Mouse (Mus musculus) urinary bladder, postnatal 14 days (tissue): ENCODE results near the gene Nup210l.
A peak's percentile ranks its signal among the peaks of the same experiment; 100 is the strongest.

ENCODE experiments used
- DNase-seq: peaks from one replicate; pipeline ENCODE4 v3.0.0; 2021; ENCODE audit warnings: low spot score

Gene Nup210l

GRCm38 (mm10) chr3:90161541-90161940, 57.6 kb downstream of the Nup210l start:
- no peak for DNase-seq

DNA sequence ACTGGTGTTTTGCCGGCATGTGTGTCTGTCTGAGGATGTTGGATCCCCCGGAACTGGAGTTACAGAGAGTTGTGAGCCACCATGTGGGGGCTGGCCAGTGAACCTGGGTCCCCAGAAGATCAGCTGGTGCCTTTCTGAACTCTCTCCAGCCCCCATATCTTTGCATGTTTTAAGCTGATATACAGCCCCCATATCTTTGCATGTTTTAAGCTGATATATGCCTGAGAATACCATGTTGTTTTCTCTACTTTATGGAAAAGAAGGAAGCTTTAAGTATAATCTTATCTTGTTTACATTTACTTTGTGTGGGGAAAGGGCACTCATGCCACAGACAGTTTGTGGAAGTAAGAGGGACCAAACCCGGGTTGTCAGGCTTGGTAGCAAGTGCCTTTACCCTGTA, 75.6 kb downstream of the Nup210l start:
- no peak for DNase-seq

DNA sequence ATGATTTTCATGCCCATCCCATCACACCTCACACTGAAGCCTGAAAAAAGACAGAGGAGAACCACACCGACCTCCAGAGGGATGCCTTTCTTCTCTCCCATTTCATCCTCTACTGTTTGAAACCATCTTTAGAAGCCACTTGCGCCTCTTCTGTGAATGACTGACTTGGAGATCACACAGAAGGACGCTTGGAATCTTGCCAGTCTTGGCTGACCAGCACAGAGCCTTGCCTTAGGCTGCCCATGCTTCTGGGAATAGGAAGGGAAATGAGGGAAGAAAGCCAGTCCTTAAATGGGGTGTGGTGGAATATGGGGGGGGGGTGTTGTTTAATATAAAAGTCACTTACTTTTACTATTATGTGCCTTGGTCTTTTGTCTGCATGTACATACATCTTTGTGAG, 79.6 kb downstream of the Nup210l start:
- DNase-seq: no peak

GRCm38 (mm10) chr3:90190859-90191510, 87.1 kb downstream of the Nup210l start:
- DNase-seq: no peak

- no peak for DNase-seq
These were observed 90.8 kb downstream of the Nup210l start for GRCm38 (mm10) chr3:90194759-90195158.

DNA sequence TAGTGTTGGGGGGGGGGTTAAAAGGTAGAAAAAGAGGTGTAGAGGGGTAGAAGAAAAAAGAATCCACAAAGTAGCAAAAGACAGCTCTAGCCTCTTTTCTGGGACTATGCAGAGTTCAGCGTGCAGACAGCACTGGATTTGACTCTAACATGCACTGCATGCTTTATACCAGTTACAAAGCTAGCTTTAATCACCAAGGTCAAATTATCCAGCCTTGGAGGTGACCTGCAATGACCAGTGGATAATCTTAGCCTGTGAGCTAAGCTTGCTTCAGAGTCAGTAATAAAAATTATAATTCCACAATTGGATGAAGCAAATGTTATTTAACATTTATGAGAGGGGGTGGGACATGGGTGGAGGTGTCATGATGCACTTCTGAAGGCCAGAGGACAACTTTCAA, 91.7 kb downstream of the Nup210l start:
- no peak for DNase-seq

GRCm38 (mm10) chr3:90197548-90197947, 93.6 kb downstream of the Nup210l start:
- DNase-seq: no peak

DNA sequence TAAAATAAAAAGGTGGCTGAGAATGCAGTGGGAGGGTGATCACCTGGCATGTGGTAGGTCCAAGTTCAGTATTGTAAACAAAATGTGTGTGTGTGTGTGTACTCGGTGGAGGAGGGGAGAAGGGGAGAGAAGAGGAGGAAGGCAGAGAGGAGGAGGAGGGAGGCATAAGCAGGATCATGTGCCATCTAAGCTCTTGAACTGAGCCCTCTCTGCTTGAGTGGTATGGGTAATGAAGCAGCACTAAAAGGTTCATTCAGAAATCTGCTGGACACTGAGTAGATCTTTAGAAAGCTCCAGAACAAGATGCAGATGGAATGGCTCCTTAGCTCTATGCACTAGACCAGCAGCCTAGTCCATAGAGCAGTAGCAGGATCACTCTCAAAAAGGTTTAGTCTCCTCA, 99.0 kb downstream of the Nup210l start:
- DNase-seq: no peak

DNA sequence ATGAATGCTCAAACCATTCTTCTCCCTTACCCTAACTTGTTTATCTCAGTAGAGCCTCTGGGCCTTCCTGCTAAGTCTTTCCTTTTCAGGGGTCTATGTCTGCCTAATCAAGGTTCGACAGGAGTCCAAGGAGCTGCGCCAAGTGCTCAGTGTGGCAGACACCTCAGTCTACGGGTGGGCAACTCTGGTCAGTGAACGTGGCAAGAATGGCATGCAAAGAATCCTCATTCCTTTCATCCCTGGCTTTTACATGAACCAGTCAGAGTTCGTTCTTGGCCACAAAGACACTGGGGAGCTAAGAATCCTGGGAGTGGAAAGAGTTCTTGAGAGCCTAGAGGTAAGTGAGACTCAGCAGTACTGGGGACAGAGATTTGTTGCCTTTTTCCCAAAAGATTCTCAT, 99.7 kb downstream of the Nup210l start:
- DNase-seq: no peak

- no peak for DNase-seq
These were observed 100.7 kb downstream of the Nup210l start for GRCm38 (mm10) chr3:90204582-90204981.

DNA sequence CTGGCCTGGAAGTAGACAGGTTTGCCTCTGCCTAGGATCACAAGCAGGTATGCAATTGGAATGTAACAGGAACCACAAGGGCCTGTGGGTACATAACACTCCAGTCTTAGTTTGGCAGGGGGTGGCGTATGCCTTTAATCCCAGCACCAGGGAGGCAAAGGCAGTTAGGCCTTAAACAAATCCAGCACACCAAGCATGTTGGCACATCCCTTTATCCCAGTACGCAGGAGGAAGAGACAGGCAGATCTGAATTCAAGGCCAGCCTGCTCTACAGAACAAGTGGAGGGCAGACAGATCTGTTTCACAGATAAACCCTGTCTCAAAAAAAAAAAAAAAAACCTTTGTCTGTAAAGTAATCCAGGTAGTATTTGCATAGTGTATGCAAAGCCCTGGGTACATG, 104.7 kb downstream of the Nup210l start:
- no peak for DNase-seq

- DNase-seq: no peak
These were observed 106.1 kb downstream of the Nup210l start for GRCm38 (mm10) chr3:90209908-90210566.

GRCm38 (mm10) chr3:90211475-90212398, 107.8 kb downstream of the Nup210l start:
- DNase-seq: no peak

GRCm38 (mm10) chr3:90212723-90213122, 108.8 kb downstream of the Nup210l start:
- no peak for DNase-seq

DNA sequence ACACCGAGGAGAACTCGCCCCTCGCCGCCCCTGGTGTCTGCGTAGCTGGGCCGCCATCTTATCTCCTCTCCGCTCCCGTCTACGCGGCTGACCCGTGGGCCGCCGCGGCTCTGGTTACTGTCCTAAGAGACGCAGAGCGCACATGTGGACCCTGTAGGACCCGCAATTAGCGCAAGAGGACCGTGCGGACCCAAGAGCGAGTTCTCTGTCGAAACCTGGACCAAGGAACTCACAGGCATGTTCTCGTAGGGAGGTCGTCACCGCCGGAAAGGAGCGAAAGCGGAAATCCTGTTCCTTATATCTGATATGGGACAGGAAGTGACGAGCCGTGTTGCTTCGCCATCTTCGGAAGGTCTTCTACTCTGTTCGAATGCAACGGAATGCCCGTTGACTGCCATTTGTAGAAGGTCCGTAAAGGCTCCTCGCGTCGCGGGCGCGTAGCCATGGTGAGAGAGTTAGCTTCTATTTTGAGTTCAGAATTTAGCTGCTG, 109.5 kb downstream of the Nup210l start, which contains the start of the genes Rps27 and Rab13:
Gene Rps27 (minus strand): TSS at position 275 of the 490 bp plus-strand sequence.
Gene Rab13 (plus strand): TSS at position 319 of the 490 bp plus-strand sequence.
- DNase-seq: peak; percentile 86

GRCm38 (mm10) chr3:90213956-90214684, 110.2 kb downstream of the Nup210l start:
- DNase-seq: peak; percentile 18

GRCm38 (mm10) chr3:90215825-90216380, 112.0 kb downstream of the Nup210l start:
- DNase-seq: no peak

DNA sequence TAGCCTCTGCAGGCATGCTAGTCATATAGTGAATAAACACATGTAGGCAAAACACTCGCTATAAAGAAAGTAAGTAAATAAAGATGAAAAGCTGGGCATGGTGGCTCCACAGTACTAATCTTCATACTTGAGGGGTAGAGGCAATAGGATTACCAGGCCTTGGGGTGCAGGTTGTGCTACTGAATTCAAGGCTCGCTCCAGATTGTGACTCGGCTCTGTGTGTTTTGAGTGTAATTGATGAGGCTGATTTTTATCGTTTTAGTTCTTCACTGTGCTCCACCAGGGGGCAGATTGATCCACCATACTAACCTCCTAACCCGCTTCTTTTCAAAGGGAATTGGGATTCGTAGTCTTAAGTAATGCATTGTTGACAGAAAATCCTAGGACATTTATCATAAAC, 116.2 kb downstream of the Nup210l start:
- DNase-seq: peak; percentile 47

GRCm38 (mm10) chr3:90220531-90220951, 116.6 kb downstream of the Nup210l start:
- DNase-seq: peak; percentile 84

DNA sequence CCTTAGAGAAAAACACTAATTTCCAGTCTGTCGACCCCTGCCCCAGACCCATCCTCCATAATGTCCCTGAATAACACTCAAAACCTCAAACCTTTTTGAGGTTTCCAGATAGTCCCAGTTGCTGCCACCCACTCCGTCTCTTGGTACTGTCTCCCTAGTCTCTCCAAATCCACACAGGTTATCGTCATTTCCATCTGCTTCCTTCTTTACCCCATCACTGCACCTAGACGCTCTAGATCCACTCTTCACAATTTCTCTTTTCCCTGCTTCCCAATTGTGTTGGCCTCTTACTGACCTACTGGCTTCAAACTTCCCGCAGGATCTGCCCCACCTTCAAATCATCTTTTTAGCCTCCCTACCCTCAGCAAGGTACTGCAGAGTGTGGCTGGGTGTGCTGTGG, 117.2 kb downstream of the Nup210l start:
- DNase-seq: no peak

DNA sequence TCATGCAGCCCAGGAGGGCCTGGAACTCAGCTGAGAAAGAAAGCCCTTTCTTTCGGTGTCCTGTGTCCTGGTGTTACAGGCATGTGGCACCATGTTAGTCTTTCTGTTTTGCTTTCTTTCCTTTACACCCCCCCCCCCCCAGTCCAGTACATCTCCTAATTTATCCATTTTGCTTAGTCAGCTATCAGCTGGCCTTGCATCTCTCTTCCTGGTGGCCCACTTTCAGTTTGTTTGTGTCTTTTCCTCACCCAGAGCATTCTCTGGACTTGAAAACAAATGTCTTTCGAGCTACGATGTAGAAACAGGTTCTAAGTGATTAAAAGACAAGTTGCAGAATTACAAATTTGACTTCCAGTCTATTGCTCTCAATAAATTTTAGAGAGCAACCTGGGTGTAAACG, 118.5 kb downstream of the Nup210l start:
- no peak for DNase-seq
